Mouse (Mus musculus) stomach, embryonic 16.5 days (tissue): ENCODE results near the gene Myt1. TPM values are rescaled to one million over a fixed set of nuclear protein-coding genes. Genes with fewer than 3 reads are reported as not detected.
"Not testable (repeated sequence)": the region's sequence is repeated elsewhere in the genome, so short reads cannot be mapped to it uniquely, and the experiment has no call there.

Source experiments
- ATAC-seq: fragments of 200-750 bp; cut with Nextera tagmentation; 2 replicates; pipeline ENCODE4 v1.8.0; 2017; ENCODE audit warnings: moderate number of reproducible peaks, moderate TSS enrichment; ENCODE audit not compliant: insufficient read depth, low FRiP score
- H3K27ac ChIP-seq: fragments of 300-500 bp; sonication (generic); 2 replicates; pipeline ENCODE4 v1.5.1; 2014; ENCODE audit warnings: low read length
- H3K27me3 ChIP-seq: fragments of 300-500 bp; sonication (generic); 2 replicates; pipeline ENCODE4 v1.6.1; 2014; ENCODE audit warnings: low read length, control low read depth, mixed read lengths; ENCODE audit not compliant: control insufficient read depth, insufficient read depth
- H3K36me3 ChIP-seq: fragments of 300-500 bp; sonication (generic); 2 replicates; pipeline ENCODE4 v1.6.1; 2014; ENCODE audit warnings: low read length; ENCODE audit not compliant: control insufficient read depth, insufficient read depth
- H3K4me1 ChIP-seq: fragments of 300-500 bp; sonication (generic); 2 replicates; pipeline ENCODE4 v1.6.1; 2014; ENCODE audit warnings: low read length, control low read depth, mixed read lengths; ENCODE audit not compliant: control insufficient read depth, insufficient read depth
- H3K4me2 ChIP-seq: fragments of 300-500 bp; sonication (generic); 2 replicates; pipeline ENCODE4 v1.6.1; 2014; ENCODE audit warnings: low read depth, low read length, mixed read lengths
- H3K4me3 ChIP-seq: fragments of 300-500 bp; sonication (generic); replicated peaks from 2 replicates; pipeline ENCODE4 v1.5.1; 2014; ENCODE audit warnings: mild to moderate bottlenecking, low read length
- H3K9ac ChIP-seq: fragments of 300-500 bp; sonication (generic); 2 replicates; pipeline ENCODE4 v1.6.1; 2014; ENCODE audit warnings: low read length
- H3K9me3 ChIP-seq: fragments of 300-500 bp; sonication (generic); replicated peaks from 2 replicates; pipeline ENCODE4 v1.6.1; 2016; ENCODE audit warnings: low read length, control low read depth; ENCODE audit not compliant: control insufficient read depth
- WGBS: fragments of 180-500 bp; shearing (Covaris S2); extraction: QIAGEN DNeasy Blood & Tissue Kit; methylation state at CpG from one replicate; pipeline ENCODE4 v1.1.7; 2014; 5-methylcytosine and 5-hydroxymethylcytosine counted together
- polyA plus RNA-seq: library from polyadenylated mRNA; unstranded; fragments of >200 nt; fragmentation: Nextera tagmentation; extraction: Ambion mirVana; gene quantifications from 2 replicates; pipeline ENCODE4 v1.2.1, GENCODE M21; 2015

The Myt1 gene
- polyA plus RNA-seq, 1 experiment from 2014 or later = 2.0 TPM

DNA sequence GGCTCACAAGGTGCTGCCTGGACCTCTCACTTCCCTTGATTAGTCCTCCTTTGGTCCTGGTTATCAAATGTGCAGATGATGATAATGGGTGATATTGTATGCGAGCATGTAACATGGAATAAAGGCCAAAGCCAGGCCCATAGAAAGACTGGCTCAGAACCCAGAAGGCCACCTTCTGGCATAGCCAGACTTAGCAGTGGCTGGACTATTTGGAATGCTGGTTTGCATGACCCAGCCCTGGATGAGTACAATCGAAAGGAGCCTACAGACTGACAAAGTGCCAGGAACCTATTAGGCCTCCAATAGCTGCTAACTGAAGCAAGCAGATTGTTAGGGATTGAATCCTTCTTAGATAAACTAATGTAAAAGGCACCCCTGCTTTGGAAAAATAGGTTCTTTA is 6.3 kb downstream of the Myt1 start:
- H3K4me1 ChIP-seq = no peaks in the 10 kb centered on the region
- no peak overlapping the region for H3K9ac ChIP-seq
- H3K27ac ChIP-seq = no peak overlapping the region
- no peak for ATAC-seq
- no peaks in the 10 kb centered on the region for H3K9me3 ChIP-seq
- no peaks in the 10 kb centered on the region for H3K36me3 ChIP-seq
- no peak overlapping the region for H3K4me3 ChIP-seq
- H3K4me2 ChIP-seq = no peak overlapping the region
- peaks cover 3% of the 10 kb centered on the region; the same call in 1 of the 2 replicates for H3K27me3 ChIP-seq
- 86% methylated on average over 2 of the region's 2 CpGs for WGBS

DNA sequence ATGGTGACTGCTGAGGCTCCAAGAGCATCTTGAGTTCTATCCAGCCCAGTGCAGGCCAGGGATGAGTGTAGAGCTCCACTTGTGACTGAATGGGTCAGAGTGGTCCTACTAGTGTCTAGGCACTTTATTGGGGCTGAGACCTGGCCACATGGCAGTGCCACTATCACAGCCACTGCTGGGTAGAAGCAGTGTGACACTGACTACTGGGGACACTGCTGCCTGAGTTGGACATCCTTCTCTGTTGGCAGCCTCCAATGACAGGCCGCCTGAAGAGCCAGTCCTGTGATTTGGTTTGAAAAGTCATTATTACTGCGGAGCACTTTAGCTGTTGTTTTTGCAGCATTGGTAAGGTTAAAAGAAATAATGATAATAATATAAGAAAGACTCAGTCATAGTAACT is 10.1 kb downstream of the Myt1 start:
- no peaks in the 10 kb centered on the region for H3K9me3 ChIP-seq
- H3K4me2 ChIP-seq = no peak overlapping the region
- H3K9ac ChIP-seq = no peak overlapping the region
- WGBS = 60% methylated on average over 2 of the region's 2 CpGs
- H3K27me3 ChIP-seq = no peaks in the 10 kb centered on the region
- no peak overlapping the region for H3K27ac ChIP-seq
- H3K36me3 ChIP-seq = no peaks in the 10 kb centered on the region
- no peak for ATAC-seq
- H3K4me3 ChIP-seq = no peak overlapping the region
- H3K4me1 ChIP-seq = no peaks in the 10 kb centered on the region

DNA sequence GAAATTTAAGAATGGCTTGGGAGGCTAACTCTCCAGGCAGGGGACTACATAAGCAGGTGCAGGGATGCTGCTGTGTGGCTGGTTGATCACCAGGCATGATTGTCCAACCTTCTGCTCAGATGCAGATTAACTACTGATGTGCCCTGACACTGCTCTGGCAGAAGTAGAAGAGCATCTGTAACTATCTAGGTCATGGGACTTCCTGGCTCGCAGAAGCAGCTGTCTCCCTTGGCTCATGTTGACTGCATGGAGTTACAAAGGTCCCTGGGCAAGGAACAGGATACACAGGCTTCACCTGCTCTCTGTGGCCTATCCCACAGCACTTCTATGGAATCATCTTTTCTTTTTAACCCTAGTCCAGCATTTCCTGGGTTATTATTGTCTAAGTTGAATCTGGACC is 12.7 kb downstream of the Myt1 start:
- H3K9ac ChIP-seq = no peak overlapping the region
- no peaks in the 10 kb centered on the region for H3K4me1 ChIP-seq
- H3K27me3 ChIP-seq = no peaks in the 10 kb centered on the region
- no peaks in the 10 kb centered on the region for H3K36me3 ChIP-seq
- H3K27ac ChIP-seq = no peak overlapping the region
- H3K9me3 ChIP-seq = no peaks in the 10 kb centered on the region
- no peak for ATAC-seq
- 57% methylated on average over 1 of the region's 1 CpGs for WGBS
- no peak overlapping the region for H3K4me2 ChIP-seq
- no peak overlapping the region for H3K4me3 ChIP-seq

DNA sequence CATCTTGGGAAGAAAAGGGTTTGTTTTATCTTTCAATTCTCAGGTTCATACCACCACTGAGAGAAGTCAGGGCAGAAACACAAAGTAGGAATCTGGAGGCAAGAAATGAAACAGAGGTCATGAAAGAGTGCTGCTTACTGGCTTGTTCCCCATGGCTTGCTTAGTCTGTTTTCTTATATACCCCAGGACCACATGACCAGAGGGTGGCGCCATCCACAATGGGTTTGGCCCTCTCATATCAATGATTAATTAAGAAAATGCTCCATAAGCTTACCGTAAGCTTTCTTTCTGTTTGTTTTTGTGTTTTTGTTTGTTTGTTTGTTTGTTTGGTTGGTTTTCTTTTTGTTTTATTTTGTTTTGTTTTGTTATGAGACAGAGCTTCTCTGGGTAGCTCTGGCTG is 14.6 kb downstream of the Myt1 start:
- no peaks in the 10 kb centered on the region for H3K9me3 ChIP-seq
- no peak overlapping the region for H3K9ac ChIP-seq
- 46% methylated on average over 2 of the region's 2 CpGs for WGBS
- no peak overlapping the region for H3K4me2 ChIP-seq
- H3K27me3 ChIP-seq = no peaks in the 10 kb centered on the region
- H3K27ac ChIP-seq = no peak overlapping the region
- H3K4me1 ChIP-seq = no peaks in the 10 kb centered on the region
- H3K36me3 ChIP-seq = no peaks in the 10 kb centered on the region
- ATAC-seq = no peak
- H3K4me3 ChIP-seq = no peak overlapping the region

DNA sequence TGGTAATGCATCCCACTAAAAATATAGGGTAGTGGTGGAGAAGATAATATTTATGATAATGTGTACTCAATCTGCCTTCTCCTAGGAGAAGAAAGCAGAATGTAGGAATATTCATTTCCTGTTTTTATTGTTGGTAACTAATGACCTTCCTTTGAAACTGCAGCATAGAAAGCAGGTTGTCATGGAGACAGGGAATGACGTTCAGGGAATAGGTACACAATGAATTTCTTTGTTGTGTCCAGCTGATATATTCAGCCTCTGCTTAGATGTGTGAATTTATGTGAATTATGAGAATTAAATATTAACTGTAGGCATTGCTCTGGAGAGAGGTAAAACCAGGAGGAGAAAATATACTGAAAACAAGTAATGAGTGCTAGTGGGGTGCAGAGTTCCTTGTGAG is 18.3 kb downstream of the Myt1 start:
- Histone ChIP-seq H3K9ac (no peak overlapping the region), H3K36me3 (no peaks in the 10 kb centered on the region), H3K4me1 (no peaks in the 10 kb centered on the region), H3K27me3 (no peaks in the 10 kb centered on the region), H3K9me3 (no peaks in the 10 kb centered on the region), H3K4me3 (no peak overlapping the region), H3K27ac (no peak overlapping the region), H3K4me2 (no peak overlapping the region)
- ATAC-seq = no peak
- WGBS = 41% methylated on average over 1 of the region's 1 CpGs

DNA sequence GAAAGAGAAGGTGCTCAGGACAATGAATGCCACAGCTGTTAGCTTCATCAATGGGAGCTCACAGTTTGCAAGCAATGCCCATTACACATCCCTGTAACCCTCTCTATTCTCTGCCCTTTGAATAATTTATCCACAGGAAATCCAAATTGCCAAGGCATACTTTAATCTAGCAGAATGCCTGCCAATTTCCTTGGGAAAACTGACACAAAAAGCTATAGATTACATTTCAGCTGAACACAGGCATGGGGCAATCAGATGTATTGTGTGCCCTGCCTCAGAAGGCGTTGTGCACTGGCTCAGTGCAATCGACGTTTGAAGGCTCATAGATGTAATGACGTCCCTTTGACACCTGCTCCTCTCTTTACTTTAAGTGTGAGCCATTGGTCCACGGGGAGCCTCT is 24.7 kb downstream of the Myt1 start:
- no peak overlapping the region for H3K4me2 ChIP-seq
- no peak overlapping the region for H3K9ac ChIP-seq
- no peak for ATAC-seq
- H3K27me3 ChIP-seq = no peaks in the 10 kb centered on the region
- 70% methylated on average over 5 of the region's 5 CpGs for WGBS
- H3K4me1 ChIP-seq = no peaks in the 10 kb centered on the region
- no peak overlapping the region for H3K27ac ChIP-seq
- H3K36me3 ChIP-seq = no peaks in the 10 kb centered on the region
- no peaks in the 10 kb centered on the region for H3K9me3 ChIP-seq
- H3K4me3 ChIP-seq = no peak overlapping the region

- Histone ChIP-seq H3K9ac (no peak overlapping the region), H3K9me3 (no peaks in the 10 kb centered on the region), H3K36me3 (no peaks in the 10 kb centered on the region), H3K4me3 (no peak overlapping the region), H3K4me2 (no peak overlapping the region), H3K4me1 (no peaks in the 10 kb centered on the region), H3K27me3 (no peaks in the 10 kb centered on the region), H3K27ac (no peak overlapping the region)
- WGBS = 81% methylated on average over 6 of the region's 6 CpGs
- ATAC-seq = no peak
Observed at GRCm38 (mm10) chr2:181789396-181789795, 26.3 kb downstream of the Myt1 start.

DNA sequence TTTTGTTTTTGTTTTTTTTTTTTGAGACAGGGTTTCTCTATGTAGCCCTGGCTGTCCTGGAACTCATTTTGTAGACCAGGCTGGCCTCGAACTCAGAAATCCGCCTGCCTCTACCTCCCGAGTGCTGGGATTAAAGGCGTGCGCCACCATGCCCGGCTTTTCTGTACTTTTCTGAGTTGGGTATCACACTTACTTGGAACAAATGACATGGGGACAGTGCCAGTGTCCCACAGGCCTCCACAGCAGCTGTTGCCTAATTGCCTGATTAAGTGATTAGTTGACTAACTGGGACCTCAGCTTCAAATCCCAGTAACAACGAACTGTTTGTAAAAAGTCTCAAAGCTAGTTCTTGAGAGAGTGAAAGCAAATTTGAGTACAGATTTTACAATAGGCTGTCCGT is 30.1 kb downstream of the Myt1 start:
- H3K9me3 ChIP-seq, H3K27ac ChIP-seq, H3K27me3 ChIP-seq, H3K4me2 ChIP-seq, H3K4me1 ChIP-seq, H3K4me3 ChIP-seq, H3K36me3 ChIP-seq, ATAC-seq, H3K9ac ChIP-seq: not testable (repeated sequence)
- WGBS = 82% methylated on average over 8 of the region's 8 CpGs

DNA sequence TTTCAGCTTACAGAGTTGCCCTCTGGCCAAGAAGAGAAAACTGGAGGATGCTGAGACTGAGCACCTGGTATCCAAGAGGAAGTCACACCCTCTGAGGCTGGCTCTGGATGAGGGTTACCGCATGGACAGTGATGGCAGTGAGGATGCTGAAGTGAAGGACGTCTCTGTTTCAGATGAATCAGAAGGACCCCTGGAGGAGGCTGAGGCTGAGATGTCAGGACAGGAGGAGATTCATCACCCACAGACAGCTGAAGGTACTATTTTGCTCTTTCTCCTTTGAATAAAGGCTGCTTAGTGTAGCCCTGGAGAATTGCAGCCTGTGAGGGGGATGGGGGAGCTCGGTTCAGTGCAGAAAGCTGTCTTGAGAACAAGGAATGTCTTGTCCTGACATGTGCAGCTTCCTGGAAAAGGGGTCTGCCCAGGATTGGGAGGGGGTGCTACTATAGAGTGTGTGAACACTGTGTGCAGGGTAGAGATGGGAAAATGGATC is 32.6 kb downstream of the Myt1 start:
- H3K9ac ChIP-seq = no peak overlapping the region
- no peaks in the 10 kb centered on the region for H3K9me3 ChIP-seq
- 62% methylated on average over 3 of the region's 3 CpGs for WGBS
- no peaks in the 10 kb centered on the region for H3K27me3 ChIP-seq
- no peak for ATAC-seq
- H3K27ac ChIP-seq = no peak overlapping the region
- H3K36me3 ChIP-seq = no peaks in the 10 kb centered on the region
- no peak overlapping the region for H3K4me2 ChIP-seq
- H3K4me1 ChIP-seq = no peaks in the 10 kb centered on the region
- no peak overlapping the region for H3K4me3 ChIP-seq

DNA sequence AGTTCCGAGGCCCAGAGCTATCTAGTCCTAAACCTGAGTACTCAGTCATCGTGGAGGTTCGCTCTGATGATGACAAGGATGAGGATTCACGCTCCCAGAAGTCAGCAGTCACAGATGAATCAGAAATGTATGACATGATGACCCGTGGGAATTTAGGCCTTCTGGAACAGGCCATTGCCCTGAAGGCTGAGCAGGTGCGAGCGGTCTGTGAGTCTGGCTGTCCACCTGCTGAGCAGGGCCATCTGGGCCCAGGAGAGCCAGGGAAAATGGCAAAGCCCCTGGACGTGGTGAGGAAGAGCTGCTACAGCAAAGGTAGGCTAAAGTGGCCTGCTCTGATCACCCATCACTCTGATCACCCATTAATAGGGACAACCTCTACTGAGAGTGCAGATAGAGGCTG is 34.5 kb downstream of the Myt1 start:
- Histone ChIP-seq H3K4me3 (no peak overlapping the region), H3K4me2 (no peak overlapping the region), H3K9me3 (no peaks in the 10 kb centered on the region), H3K4me1 (no peaks in the 10 kb centered on the region), H3K36me3 (no peaks in the 10 kb centered on the region), H3K9ac (no peak overlapping the region), H3K27me3 (no peaks in the 10 kb centered on the region), H3K27ac (no peak overlapping the region)
- 72% methylated on average over 8 of the region's 8 CpGs for WGBS
- ATAC-seq = no peak
